Mouse (Mus musculus) heart, embryonic 15.5 days (tissue): ENCODE data around the gene Treml1. TPM values are rescaled to one million over a fixed set of nuclear protein-coding genes. Genes with fewer than 3 reads are reported as not detected.
A peak's percentile ranks its signal among the peaks of the same experiment; 100 is the strongest.

Experiments
- ATAC-seq: fragments of 200-750 bp; cut with Nextera tagmentation; replicated peaks from 2 replicates; pipeline ENCODE4 v1.8.0; 2017; ENCODE audit warnings: low read depth, moderate TSS enrichment; ENCODE audit not compliant: insufficient number of reproducible peaks, insufficient read depth, low FRiP score
- H3K27ac ChIP-seq: fragments of 300-500 bp; sonication (generic); 2 replicates; pipeline ENCODE4 v1.5.1; 2015; ENCODE audit warnings: mild to moderate bottlenecking, inconsistent platforms
- H3K27me3 ChIP-seq: fragments of 300-500 bp; sonication (generic); 2 replicates; pipeline ENCODE4 v1.6.1; 2015; ENCODE audit warnings: inconsistent platforms
- H3K36me3 ChIP-seq: fragments of 300-500 bp; sonication (generic); 2 replicates; pipeline ENCODE4 v1.6.1; 2015; ENCODE audit warnings: mild to moderate bottlenecking, inconsistent platforms
- H3K4me1 ChIP-seq: fragments of 300-500 bp; sonication (generic); replicated peaks from 2 replicates; pipeline ENCODE4 v1.6.1; 2015; ENCODE audit warnings: inconsistent platforms
- H3K4me2 ChIP-seq: fragments of 300-500 bp; sonication (generic); 2 replicates; pipeline ENCODE4 v1.6.1; 2015; ENCODE audit warnings: inconsistent platforms, mild to moderate bottlenecking, moderate library complexity
- H3K4me3 ChIP-seq: fragments of 300-500 bp; sonication (generic); 2 replicates; pipeline ENCODE4 v1.5.1; 2015; ENCODE audit warnings: mild to moderate bottlenecking, inconsistent platforms
- H3K9ac ChIP-seq: fragments of 300-500 bp; sonication (generic); 2 replicates; pipeline ENCODE4 v1.6.1; 2015; ENCODE audit warnings: mild to moderate bottlenecking, inconsistent platforms
- H3K9me3 ChIP-seq: fragments of 300-500 bp; sonication (generic); replicated peaks from 2 replicates; pipeline ENCODE4 v1.6.1; 2016; ENCODE audit warnings: inconsistent platforms
- WGBS: fragments of 180-500 bp; shearing (Covaris S2); methylation state at CpG from one replicate; pipeline ENCODE4 v1.1.7; 2015; ENCODE audit warnings: mixed read lengths; 5-methylcytosine and 5-hydroxymethylcytosine counted together
- polyA plus RNA-seq: library from polyadenylated mRNA; unstranded; fragments of >200 nt; fragmentation: Nextera tagmentation; extraction: Ambion mirVana; gene quantifications from 2 replicates; pipeline ENCODE4 v1.2.1, GENCODE M21; 2015

The Treml1 gene
- polyA plus RNA-seq, 1 experiment from 2014 or later, result 2.5 TPM

GRCm38 (mm10) chr17:48389442-48389841 is 29.7 kb downstream of the Treml1 start:
- H3K9ac ChIP-seq, result no peak overlapping the region
- WGBS, result 65% methylated on average over 5 of the region's 5 CpGs

GRCm38 (mm10) chr17:48391446-48391845 is 31.7 kb downstream of the Treml1 start:
- Histone ChIP-seq H3K4me2 (no peak overlapping the region), H3K36me3 (peaks cover 98% of the 10 kb centered on the region), H3K27ac (no peak overlapping the region), H3K27me3 (no peaks in the 10 kb centered on the region), H3K9me3 (no peaks in the 10 kb centered on the region), H3K4me3 (no peak overlapping the region), H3K4me1 (no peaks in the 10 kb centered on the region), H3K9ac (no peak overlapping the region)
- WGBS, result 81% methylated on average over 5 of the region's 5 CpGs
- ATAC-seq, result no peak

More at GRCm38 (mm10) chr17:48389442-48389841, 29.7 kb downstream of the Treml1 start:
- peaks cover 83% of the 10 kb centered on the region for H3K36me3 ChIP-seq
- H3K9me3 ChIP-seq, result no peaks in the 10 kb centered on the region
- H3K4me1 ChIP-seq, result no peaks in the 10 kb centered on the region
- no peak for ATAC-seq
- H3K27ac ChIP-seq, result no peak overlapping the region
- no peaks in the 10 kb centered on the region for H3K27me3 ChIP-seq
- H3K4me3 ChIP-seq, result no peak overlapping the region
- no peak overlapping the region for H3K4me2 ChIP-seq

GRCm38 (mm10) chr17:48392616-48393015 is 32.9 kb downstream of the Treml1 start:
- no peak overlapping the region for H3K27ac ChIP-seq
- no peaks in the 10 kb centered on the region for H3K9me3 ChIP-seq
- H3K4me2 ChIP-seq, result no peak overlapping the region
- H3K4me1 ChIP-seq, result no peaks in the 10 kb centered on the region
- no peak overlapping the region for H3K4me3 ChIP-seq
- no peaks in the 10 kb centered on the region for H3K27me3 ChIP-seq
- peaks cover 88% of the 10 kb centered on the region for H3K36me3 ChIP-seq
- ATAC-seq, result no peak
- 95% methylated on average over 3 of the region's 3 CpGs for whole genome bisulfite sequencing
- no peak overlapping the region for H3K9ac ChIP-seq

DNA sequence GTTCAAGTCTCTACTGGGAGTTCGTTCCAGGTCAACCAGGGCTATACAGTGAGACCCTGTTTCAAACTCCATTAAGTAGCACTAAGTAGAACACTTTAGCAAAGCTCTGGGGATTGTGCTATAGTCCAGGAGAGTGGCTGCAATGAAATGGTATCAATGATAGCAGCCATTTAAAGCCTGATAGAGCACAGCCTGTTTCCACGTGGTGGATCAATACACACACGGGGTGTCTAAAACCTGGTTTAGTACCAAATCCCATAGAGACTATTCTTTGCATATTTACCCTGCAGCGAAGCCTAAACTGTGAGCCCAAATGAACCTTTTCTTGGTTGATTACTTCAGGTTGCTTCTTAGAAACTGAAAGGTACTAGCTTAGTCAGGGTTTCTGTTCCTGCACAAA is 42.0 kb downstream of the Treml1 start:
- no peak overlapping the region for H3K4me3 ChIP-seq
- 88% methylated on average over 4 of the region's 4 CpGs for WGBS
- H3K27me3 ChIP-seq, result no peaks in the 10 kb centered on the region
- H3K36me3 ChIP-seq, result peaks cover 28% of the 10 kb centered on the region
- H3K4me2 ChIP-seq, result no peak overlapping the region
- H3K9me3 ChIP-seq, result no peaks in the 10 kb centered on the region
- H3K9ac ChIP-seq, result no peak overlapping the region
- H3K4me1 ChIP-seq, result peaks cover 5% of the 10 kb centered on the region; the same call in 1 of the 2 replicates
- no peak overlapping the region for H3K27ac ChIP-seq
- no peak for ATAC-seq

- H3K4me2 ChIP-seq, result no peak overlapping the region
- WGBS, result 90% methylated on average over 3 of the region's 3 CpGs
- H3K36me3 ChIP-seq, result peaks cover 25% of the 10 kb centered on the region
- ATAC-seq, result no peak
- H3K27me3 ChIP-seq, result no peaks in the 10 kb centered on the region
- no peaks in the 10 kb centered on the region for H3K9me3 ChIP-seq
- H3K27ac ChIP-seq, result no peak overlapping the region
- H3K4me1 ChIP-seq, result peaks cover 15% of the 10 kb centered on the region
- no peak overlapping the region for H3K4me3 ChIP-seq
- no peak overlapping the region for H3K9ac ChIP-seq
Measured at GRCm38 (mm10) chr17:48402751-48403150, 43.0 kb downstream of the Treml1 start.

DNA sequence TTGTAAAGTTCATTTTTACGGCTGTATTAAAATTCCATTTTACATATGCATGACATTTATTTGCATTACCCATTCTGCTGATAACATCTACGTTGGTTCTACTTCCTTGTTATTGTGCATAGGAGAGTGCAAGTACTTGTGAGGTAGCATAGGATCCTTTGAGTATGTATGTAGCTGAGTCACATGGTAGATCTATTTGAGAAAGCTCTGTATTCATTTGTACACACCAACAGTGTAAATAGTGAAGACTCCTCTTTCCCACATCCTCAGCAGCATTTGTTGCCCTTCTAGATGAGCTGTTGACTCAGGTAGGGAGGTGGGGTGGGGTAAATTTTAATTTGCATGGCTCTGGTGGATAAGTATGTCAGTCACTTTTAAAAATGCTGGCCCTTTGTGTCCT is 44.1 kb downstream of the Treml1 start:
- Histone ChIP-seq H3K4me1 (peaks cover 22% of the 10 kb centered on the region), H3K36me3 (peaks cover 15% of the 10 kb centered on the region), H3K27me3 (no peaks in the 10 kb centered on the region), H3K4me3 (no peak overlapping the region), H3K9ac (no peak overlapping the region), H3K9me3 (no peaks in the 10 kb centered on the region), H3K4me2 (no peak overlapping the region), H3K27ac (no peak overlapping the region)
- no peak for ATAC-seq
- 85% methylated on average over 2 of the region's 2 CpGs for WGBS

- ATAC-seq, result no peak
Measured at GRCm38 (mm10) chr17:48404706-48405105, 45.0 kb downstream of the Treml1 start.

DNA sequence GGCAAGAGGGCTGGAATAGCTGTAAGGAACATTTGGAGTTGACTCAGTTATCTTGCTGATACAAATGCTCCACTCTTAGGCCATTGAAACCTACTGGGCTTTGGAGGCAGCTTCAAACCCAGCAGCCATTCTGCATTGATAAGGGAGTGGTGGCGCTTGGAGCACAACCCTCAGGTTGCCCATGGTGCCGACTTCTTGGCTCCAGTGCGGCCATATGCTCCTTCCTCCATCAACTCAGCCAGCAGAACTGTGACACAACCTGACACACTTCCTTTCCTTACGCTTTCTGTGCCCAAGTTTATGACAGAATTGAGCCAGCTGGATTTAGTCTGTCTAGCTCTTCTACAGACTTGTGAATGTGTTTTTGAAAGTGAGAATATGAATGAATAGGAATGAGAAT is 47.4 kb downstream of the Treml1 start:
- no peaks in the 10 kb centered on the region for H3K27me3 ChIP-seq
- 0 out of 2 replicates have a peak, but pooled peaks cover 2% of the 10 kb centered on the region for H3K36me3 ChIP-seq
- ATAC-seq, result no peak
- 0 out of 2 replicates have a peak overlapping the region, but pooled peaks have one; percentile 11 for H3K4me2 ChIP-seq
- 63% methylated on average over 4 of the region's 4 CpGs for WGBS
- H3K9me3 ChIP-seq, result no peaks in the 10 kb centered on the region
- H3K27ac ChIP-seq, result no peak overlapping the region
- 0 out of 2 replicates have a peak overlapping the region, but pooled peaks have one; percentile 66 for H3K4me3 ChIP-seq
- H3K9ac ChIP-seq, result no peak overlapping the region
- peaks cover 29% of the 10 kb centered on the region for H3K4me1 ChIP-seq

More at GRCm38 (mm10) chr17:48404706-48405105, 45.0 kb downstream of the Treml1 start:
- Histone ChIP-seq H3K36me3 (peaks cover 7% of the 10 kb centered on the region; the same call in 1 of the 2 replicates), H3K9ac (no peak overlapping the region), H3K4me3 (no peak overlapping the region), H3K9me3 (no peaks in the 10 kb centered on the region), H3K27ac (no peak overlapping the region), H3K4me1 (peaks cover 22% of the 10 kb centered on the region), H3K27me3 (no peaks in the 10 kb centered on the region), H3K4me2 (no peak overlapping the region)
- 67% methylated on average over 1 of the region's 1 CpGs for WGBS

DNA sequence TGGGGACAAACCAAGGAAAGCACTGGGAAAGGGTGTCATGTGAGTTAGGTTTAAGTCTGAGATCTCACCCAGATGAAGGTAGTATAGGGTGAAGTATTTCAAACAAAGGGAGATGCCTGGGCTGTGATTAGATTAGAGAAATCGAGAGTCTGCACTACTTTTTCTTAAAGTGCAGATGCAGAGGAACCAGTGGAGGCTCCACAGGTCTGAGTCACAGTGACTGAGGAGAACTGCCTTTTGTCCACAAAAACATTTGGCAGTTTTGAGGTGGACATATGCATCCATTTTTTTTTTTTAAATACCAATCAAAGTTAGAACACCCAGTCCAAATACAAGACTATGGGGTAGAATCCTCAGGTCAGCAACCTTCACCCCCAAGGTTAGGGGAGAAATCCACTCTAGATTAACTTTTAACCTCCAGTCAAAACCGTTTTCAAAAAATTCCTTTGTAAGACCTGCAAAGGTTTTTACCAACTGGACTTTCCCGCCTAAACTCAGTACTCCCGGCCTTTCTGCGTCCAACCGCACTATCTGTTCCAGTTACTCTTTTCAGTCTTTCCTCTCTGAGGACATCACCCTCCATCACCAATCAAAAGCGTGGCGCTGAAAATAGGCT is 48.3 kb downstream of the Treml1 start:
- peak overlapping the region; percentile 79 for H3K4me2 ChIP-seq
- 6% methylated on average over 8 of the region's 8 CpGs for WGBS
- peak overlapping the region; percentile 66 for H3K4me3 ChIP-seq
- H3K27me3 ChIP-seq, result no peaks in the 10 kb centered on the region
- H3K36me3 ChIP-seq, result peaks cover 9% of the 10 kb centered on the region; the same call in 1 of the 2 replicates
- peak overlapping the region; percentile 98 for H3K27ac ChIP-seq
- no peaks in the 10 kb centered on the region for H3K9me3 ChIP-seq
- no peak for ATAC-seq
- peak overlapping the region; percentile 83 for H3K9ac ChIP-seq
- peaks cover 30% of the 10 kb centered on the region for H3K4me1 ChIP-seq

GRCm38 (mm10) chr17:48408526-48409291 is 49.0 kb downstream of the Treml1 start:
- Histone ChIP-seq H3K4me2 (peak overlapping the region; percentile 79), H3K4me1 (peaks cover 30% of the 10 kb centered on the region), H3K27me3 (no peaks in the 10 kb centered on the region), H3K9me3 (no peaks in the 10 kb centered on the region), H3K27ac (peak overlapping the region; percentile 98), H3K9ac (peak overlapping the region; percentile 83), H3K4me3 (peak overlapping the region; percentile 66), H3K36me3 (peaks cover 9% of the 10 kb centered on the region; the same call in 1 of the 2 replicates)
- WGBS, result under 1% methylated on average over 47 of the region's 47 CpGs
- peak; percentile 38 for ATAC-seq

GRCm38 (mm10) chr17:48409380-48410298 is 49.9 kb downstream of the Treml1 start, which contains the start of the genes Nfya and Oard1:
TSS of gene Nfya (minus strand) at chr17:48409906.
TSS of gene Oard1 (plus strand) at chr17:48410014.
- H3K9me3 ChIP-seq, result no peaks in the 10 kb centered on the region
- peak; percentile 97 for ATAC-seq
- peak within 1 kb of the TSS; percentile 98 for H3K27ac ChIP-seq
- no peaks in the 10 kb centered on the region for H3K27me3 ChIP-seq
- H3K4me3 ChIP-seq, result peak within 1 kb of the TSS; percentile 66
- under 1% methylated on average over 84 of the region's 84 CpGs for WGBS
- H3K36me3 ChIP-seq, result peaks cover 10% of the 10 kb centered on the region; the same call in 1 of the 2 replicates
- H3K4me2 ChIP-seq, result peak within 1 kb of the TSS; percentile 84
- H3K9ac ChIP-seq, result peak within 1 kb of the TSS; percentile 83
- H3K4me1 ChIP-seq, result peaks cover 30% of the 10 kb centered on the region
